Mouse (Mus musculus): ENCODE results near the gene Fmod. TPM values are rescaled to one million over a fixed set of nuclear protein-coding genes. Genes with fewer than 3 reads are reported as not detected.

Fmod gene
- polyA plus RNA-seq, 1 experiment from 2014 or later: 23.6 TPM

- Histone ChIP-seq H3K4me1 (ENCODE audit: control insufficient read depth, insufficient read depth, low read length) (peaks cover 3% of the 10 kb centered on the region; the same call in 1 of the 2 replicates), H3K27me3 (ENCODE audit: control insufficient read depth, insufficient read depth, low read length) (no peaks in the 10 kb centered on the region; the same call in 1 of the 2 replicates), H3K4me3 (ENCODE audit: low read length) (no peak overlapping the region), H3K27ac (ENCODE audit: low read length) (no peak overlapping the region), H3K4me2 (ENCODE audit: low read depth, low read length) (no peak overlapping the region), H3K36me3 (ENCODE audit: control insufficient read depth, insufficient read depth) (no peaks in the 10 kb centered on the region), H3K9me3 (replicated peaks; ENCODE audit: control insufficient read depth, low read length) (no peaks in the 10 kb centered on the region), H3K9ac (ENCODE audit: low read length) (no peak overlapping the region)
- no peak for ATAC-seq (replicated peaks; ENCODE audit: extremely low read depth, insufficient read depth, low FRiP score)
- WGBS: 4% methylated on average over 5 of the region's 5 CpGs
These were observed 11.7 kb downstream of the Fmod start for GRCm38 (mm10) chr1:134048759-134049158.

GRCm38 (mm10) chr1:134049542-134049941, 12.5 kb downstream of the Fmod start:
- no peaks in the 10 kb centered on the region for H3K9me3 ChIP-seq (replicated peaks; ENCODE audit: control insufficient read depth, low read length)
- no peak overlapping the region for H3K4me2 ChIP-seq (ENCODE audit: low read depth, low read length)
- peaks cover 3% of the 10 kb centered on the region; the same call in 1 of the 2 replicates for H3K4me1 ChIP-seq (ENCODE audit: control insufficient read depth, insufficient read depth, low read length)
- no peak for ATAC-seq (replicated peaks; ENCODE audit: extremely low read depth, insufficient read depth, low FRiP score)
- H3K9ac ChIP-seq (ENCODE audit: low read length): no peak overlapping the region
- 63% methylated on average over 6 of the region's 6 CpGs for WGBS
- no peak overlapping the region for H3K4me3 ChIP-seq (ENCODE audit: low read length)
- no peaks in the 10 kb centered on the region; the same call in 1 of the 2 replicates for H3K27me3 ChIP-seq (ENCODE audit: control insufficient read depth, insufficient read depth, low read length)
- no peak overlapping the region for H3K27ac ChIP-seq (ENCODE audit: low read length)
- H3K36me3 ChIP-seq (ENCODE audit: control insufficient read depth, insufficient read depth): no peaks in the 10 kb centered on the region

GRCm38 (mm10) chr1:134053207-134053606, 16.2 kb downstream of the Fmod start:
- Histone ChIP-seq H3K27ac (ENCODE audit: low read length) (no peak overlapping the region), H3K36me3 (ENCODE audit: control insufficient read depth, insufficient read depth) (no peaks in the 10 kb centered on the region), H3K4me2 (ENCODE audit: low read depth, low read length) (no peak overlapping the region), H3K9ac (ENCODE audit: low read length) (no peak overlapping the region), H3K27me3 (ENCODE audit: control insufficient read depth, insufficient read depth, low read length) (no peaks in the 10 kb centered on the region; the same call in 1 of the 2 replicates), H3K4me3 (ENCODE audit: low read length) (no peak overlapping the region), H3K9me3 (replicated peaks; ENCODE audit: control insufficient read depth, low read length) (no peaks in the 10 kb centered on the region), H3K4me1 (ENCODE audit: control insufficient read depth, insufficient read depth, low read length) (no peaks in the 10 kb centered on the region)
- ATAC-seq (replicated peaks; ENCODE audit: extremely low read depth, insufficient read depth, low FRiP score): no peak; the same call in 1 of the 2 replicates
- WGBS: 6% methylated on average over 6 of the region's 6 CpGs

- Histone ChIP-seq H3K36me3 (ENCODE audit: control insufficient read depth, insufficient read depth) (no peaks in the 10 kb centered on the region), H3K4me3 (ENCODE audit: low read length) (no peak overlapping the region), H3K27me3 (ENCODE audit: control insufficient read depth, insufficient read depth, low read length) (no peaks in the 10 kb centered on the region), H3K4me2 (ENCODE audit: low read depth, low read length) (no peak overlapping the region), H3K4me1 (ENCODE audit: control insufficient read depth, insufficient read depth, low read length) (peaks cover 2% of the 10 kb centered on the region), H3K9ac (ENCODE audit: low read length) (no peak overlapping the region), H3K27ac (ENCODE audit: low read length) (no peak overlapping the region), H3K9me3 (replicated peaks; ENCODE audit: control insufficient read depth, low read length) (no peaks in the 10 kb centered on the region)
- WGBS: 74% methylated on average over 9 of the region's 9 CpGs
- ATAC-seq (replicated peaks; ENCODE audit: extremely low read depth, insufficient read depth, low FRiP score): no peak
These were observed 18.0 kb downstream of the Fmod start for GRCm38 (mm10) chr1:134055058-134055457.

GRCm38 (mm10) chr1:134055666-134056245, 18.7 kb downstream of the Fmod start:
- H3K4me1 ChIP-seq (ENCODE audit: control insufficient read depth, insufficient read depth, low read length): peaks cover 7% of the 10 kb centered on the region
- H3K27me3 ChIP-seq (ENCODE audit: control insufficient read depth, insufficient read depth, low read length): no peaks in the 10 kb centered on the region
- H3K36me3 ChIP-seq (ENCODE audit: control insufficient read depth, insufficient read depth): no peaks in the 10 kb centered on the region
- no peaks in the 10 kb centered on the region for H3K9me3 ChIP-seq (replicated peaks; ENCODE audit: control insufficient read depth, low read length)
- no peak for ATAC-seq (replicated peaks; ENCODE audit: extremely low read depth, insufficient read depth, low FRiP score)
- H3K9ac ChIP-seq (ENCODE audit: low read length): no peak overlapping the region
- no peak overlapping the region for H3K4me2 ChIP-seq (ENCODE audit: low read depth, low read length)
- H3K27ac ChIP-seq (ENCODE audit: low read length): no peak overlapping the region
- H3K4me3 ChIP-seq (ENCODE audit: low read length): no peak overlapping the region
- WGBS: 70% methylated on average over 9 of the region's 9 CpGs

- 67% methylated on average over 4 of the region's 4 CpGs for WGBS
- no peaks in the 10 kb centered on the region for H3K27me3 ChIP-seq (ENCODE audit: control insufficient read depth, insufficient read depth, low read length)
These were observed 19.2 kb downstream of the Fmod start for GRCm38 (mm10) chr1:134056285-134056684.

GRCm38 (mm10) chr1:134057736-134058135, 20.7 kb downstream of the Fmod start:
- H3K4me2 ChIP-seq (ENCODE audit: low read depth, low read length): no peak overlapping the region
- no peak overlapping the region for H3K4me3 ChIP-seq (ENCODE audit: low read length)
- H3K36me3 ChIP-seq (ENCODE audit: control insufficient read depth, insufficient read depth): no peaks in the 10 kb centered on the region
- H3K9me3 ChIP-seq (replicated peaks; ENCODE audit: control insufficient read depth, low read length): no peaks in the 10 kb centered on the region
- no peak overlapping the region for H3K9ac ChIP-seq (ENCODE audit: low read length)
- ATAC-seq (replicated peaks; ENCODE audit: extremely low read depth, insufficient read depth, low FRiP score): no peak
- WGBS: 78% methylated on average over 8 of the region's 8 CpGs
- H3K27me3 ChIP-seq (ENCODE audit: control insufficient read depth, insufficient read depth, low read length): no peaks in the 10 kb centered on the region
- no peak overlapping the region for H3K27ac ChIP-seq (ENCODE audit: low read length)
- peaks cover 24% of the 10 kb centered on the region for H3K4me1 ChIP-seq (ENCODE audit: control insufficient read depth, insufficient read depth, low read length)

More at GRCm38 (mm10) chr1:134056285-134056684, 19.2 kb downstream of the Fmod start:
- no peak for ATAC-seq (replicated peaks; ENCODE audit: extremely low read depth, insufficient read depth, low FRiP score)
- Histone ChIP-seq H3K9ac (ENCODE audit: low read length) (no peak overlapping the region), H3K4me2 (ENCODE audit: low read depth, low read length) (no peak overlapping the region), H3K4me1 (ENCODE audit: control insufficient read depth, insufficient read depth, low read length) (peaks cover 10% of the 10 kb centered on the region), H3K36me3 (ENCODE audit: control insufficient read depth, insufficient read depth) (no peaks in the 10 kb centered on the region), H3K27ac (ENCODE audit: low read length) (no peak overlapping the region), H3K4me3 (ENCODE audit: low read length) (no peak overlapping the region), H3K9me3 (replicated peaks; ENCODE audit: control insufficient read depth, low read length) (no peaks in the 10 kb centered on the region)

GRCm38 (mm10) chr1:134058870-134059269, 21.8 kb downstream of the Fmod start:
- H3K9me3 ChIP-seq (replicated peaks; ENCODE audit: control insufficient read depth, low read length): no peaks in the 10 kb centered on the region
- H3K4me3 ChIP-seq (ENCODE audit: low read length): no peak overlapping the region
- no peaks in the 10 kb centered on the region for H3K36me3 ChIP-seq (ENCODE audit: control insufficient read depth, insufficient read depth)
- H3K4me1 ChIP-seq (ENCODE audit: control insufficient read depth, insufficient read depth, low read length): peaks cover 36% of the 10 kb centered on the region
- no peak overlapping the region for H3K4me2 ChIP-seq (ENCODE audit: low read depth, low read length)
- H3K27ac ChIP-seq (ENCODE audit: low read length): no peak overlapping the region
- WGBS: 65% methylated on average over 6 of the region's 6 CpGs
- no peak overlapping the region for H3K9ac ChIP-seq (ENCODE audit: low read length)
- no peaks in the 10 kb centered on the region for H3K27me3 ChIP-seq (ENCODE audit: control insufficient read depth, insufficient read depth, low read length)
- no peak for ATAC-seq (replicated peaks; ENCODE audit: extremely low read depth, insufficient read depth, low FRiP score)

- H3K9ac ChIP-seq (ENCODE audit: low read length): peak overlapping the region; percentile 85
- H3K27ac ChIP-seq (ENCODE audit: low read length): peak overlapping the region; percentile 99
- no peaks in the 10 kb centered on the region for H3K9me3 ChIP-seq (replicated peaks; ENCODE audit: control insufficient read depth, low read length)
- no peaks in the 10 kb centered on the region for H3K27me3 ChIP-seq (ENCODE audit: control insufficient read depth, insufficient read depth, low read length)
- no peak for ATAC-seq (replicated peaks; ENCODE audit: extremely low read depth, insufficient read depth, low FRiP score)
- peaks cover 46% of the 10 kb centered on the region for H3K4me1 ChIP-seq (ENCODE audit: control insufficient read depth, insufficient read depth, low read length)
- H3K36me3 ChIP-seq (ENCODE audit: control insufficient read depth, insufficient read depth): no peaks in the 10 kb centered on the region
- H3K4me3 ChIP-seq (ENCODE audit: low read length): peak overlapping the region; percentile 51
- WGBS: 61% methylated on average over 16 of the region's 16 CpGs
- peak overlapping the region; percentile 88 for H3K4me2 ChIP-seq (ENCODE audit: low read depth, low read length)
These were observed 23.0 kb downstream of the Fmod start for GRCm38 (mm10) chr1:134059739-134060695.
